Mouse (Mus musculus): ENCODE results near the gene Anxa11.
"Not testable (repeated sequence)": the region's sequence is repeated elsewhere in the genome, so short reads cannot be mapped to it uniquely, and the experiment has no call there.

- TF ChIP-seq POLR2A (IDR thresholded peaks at IDR 0.05; ENCODE audit: control insufficient read depth, low read depth, low read length); CTCF (IDR thresholded peaks at IDR 0.05; ENCODE audit: control insufficient read depth, insufficient read depth, insufficient replicate concordance, low read depth, low read length): not testable (repeated sequence)
Observed at GRCm38 (mm10) chr14:25908976-25909375, 67.0 kb downstream of the Anxa11 start.

Measured in testis, adult 2 months (tissue).